Mouse (Mus musculus): ENCODE measurements around the gene Mknk2. TPM values are rescaled to one million over a fixed set of nuclear protein-coding genes. Genes with fewer than 3 reads are reported as not detected.

Mknk2 gene
- 83.6 and 86.5 TPM in 2 replicates for polyA plus RNA-seq (2016; fragmentation: Nextera tagmentation; extraction: Ambion mirVana)

- H3K4me2 ChIP-seq (replicated peaks) = peak within 1 kb of the TSS; percentile 94
- H3K4me3 ChIP-seq = peak within 1 kb of the TSS; percentile 97
- 41% methylated on average over 8 of the region's 8 CpGs for WGBS
- H3K36me3 ChIP-seq = peaks cover 12% of the 10 kb centered on the region; the same call in 1 of the 2 replicates
- H3K9me3 ChIP-seq = no peaks in the 10 kb centered on the region
- H3K27ac ChIP-seq (replicated peaks) = peak within 1 kb of the TSS; percentile 95
- no peak for ATAC-seq (ENCODE audit: low FRiP score, low read depth)
- peak within 1 kb of the TSS; percentile 77 for H3K9ac ChIP-seq (replicated peaks)
- no peaks in the 10 kb centered on the region for H3K27me3 ChIP-seq
- peaks cover 49% of the 10 kb centered on the region for H3K4me1 ChIP-seq
These were observed at the start of gene Mknk2 for GRCm38 (mm10) chr10:80677942-80678436. Mknk2 (minus strand) TSS chr10:80678112.

- H3K9ac ChIP-seq (replicated peaks) = no peak overlapping the region
- no peak overlapping the region for H3K4me3 ChIP-seq
- 82% methylated on average over 1 of the region's 1 CpGs for WGBS
- H3K27ac ChIP-seq (replicated peaks) = no peak overlapping the region
- no peak for ATAC-seq (ENCODE audit: low FRiP score, low read depth)
- H3K4me1 ChIP-seq = no peaks in the 10 kb centered on the region
- no peaks in the 10 kb centered on the region for H3K9me3 ChIP-seq
- H3K4me2 ChIP-seq (replicated peaks) = no peak overlapping the region
- peaks cover 98% of the 10 kb centered on the region for H3K36me3 ChIP-seq
- no peaks in the 10 kb centered on the region for H3K27me3 ChIP-seq
These were observed 39.4 kb upstream of the Mknk2 start for GRCm38 (mm10) chr10:80717281-80717680.

- no peak overlapping the region for H3K4me3 ChIP-seq
- H3K4me1 ChIP-seq = no peaks in the 10 kb centered on the region
- H3K9me3 ChIP-seq = no peaks in the 10 kb centered on the region
- ATAC-seq (ENCODE audit: low FRiP score, low read depth) = no peak
- H3K4me2 ChIP-seq (replicated peaks) = no peak overlapping the region
- no peak overlapping the region for H3K9ac ChIP-seq (replicated peaks)
- no peaks in the 10 kb centered on the region for H3K27me3 ChIP-seq
- peaks cover 99% of the 10 kb centered on the region for H3K36me3 ChIP-seq
- no peak overlapping the region for H3K27ac ChIP-seq (replicated peaks)
- WGBS = 91% methylated on average over 3 of the region's 3 CpGs
These were observed 32.9 kb upstream of the Mknk2 start for GRCm38 (mm10) chr10:80710834-80711233.

GRCm38 (mm10) chr10:80705479-80705878, 27.6 kb upstream of the Mknk2 start:
- 80% methylated on average over 3 of the region's 3 CpGs for WGBS
- ATAC-seq (ENCODE audit: low FRiP score, low read depth) = no peak
- Histone ChIP-seq H3K4me3 (no peak overlapping the region), H3K27me3 (no peaks in the 10 kb centered on the region), H3K36me3 (peaks cover 51% of the 10 kb centered on the region), H3K9ac (replicated peaks) (no peak overlapping the region), H3K27ac (replicated peaks) (no peak overlapping the region), H3K9me3 (no peaks in the 10 kb centered on the region), H3K4me2 (replicated peaks) (no peak overlapping the region), H3K4me1 (peaks cover 23% of the 10 kb centered on the region)

- WGBS = 65% methylated on average over 3 of the region's 3 CpGs
- no peaks in the 10 kb centered on the region for H3K27me3 ChIP-seq
- H3K4me3 ChIP-seq = no peak overlapping the region
- H3K4me1 ChIP-seq = peaks cover 27% of the 10 kb centered on the region
- no peak for ATAC-seq (ENCODE audit: low FRiP score, low read depth)
- H3K9ac ChIP-seq (replicated peaks) = no peak overlapping the region
- no peak overlapping the region for H3K27ac ChIP-seq (replicated peaks)
- no peaks in the 10 kb centered on the region for H3K9me3 ChIP-seq
- H3K36me3 ChIP-seq = peaks cover 47% of the 10 kb centered on the region
- no peak overlapping the region for H3K4me2 ChIP-seq (replicated peaks)
These were observed 27.1 kb upstream of the Mknk2 start for GRCm38 (mm10) chr10:80705033-80705432.

- Histone ChIP-seq H3K27me3 (no peaks in the 10 kb centered on the region), H3K9me3 (no peaks in the 10 kb centered on the region), H3K36me3 (peaks cover 40% of the 10 kb centered on the region), H3K4me2 (replicated peaks) (no peak overlapping the region), H3K27ac (replicated peaks) (no peak overlapping the region), H3K4me3 (no peak overlapping the region), H3K4me1 (peaks cover 30% of the 10 kb centered on the region), H3K9ac (replicated peaks) (no peak overlapping the region)
- WGBS = 93% methylated on average over 5 of the region's 5 CpGs
- ATAC-seq (ENCODE audit: low FRiP score, low read depth) = no peak
These were observed 26.5 kb upstream of the Mknk2 start for GRCm38 (mm10) chr10:80704418-80704817.

- H3K4me3 ChIP-seq = peak overlapping the region; percentile 60; the same call in 1 of the 2 replicates
- peak overlapping the region; percentile 49; the same call in 1 of the 2 replicates for H3K9ac ChIP-seq (replicated peaks)
- peak overlapping the region; percentile 66 for H3K4me2 ChIP-seq (replicated peaks)
- H3K4me1 ChIP-seq = peaks cover 30% of the 10 kb centered on the region
- H3K27me3 ChIP-seq = no peaks in the 10 kb centered on the region
- H3K36me3 ChIP-seq = peaks cover 37% of the 10 kb centered on the region
- H3K27ac ChIP-seq (replicated peaks) = no peak overlapping the region
- 89% methylated on average over 5 of the region's 5 CpGs for WGBS
- no peak for ATAC-seq (ENCODE audit: low FRiP score, low read depth)
- no peaks in the 10 kb centered on the region for H3K9me3 ChIP-seq
These were observed 25.7 kb upstream of the Mknk2 start for GRCm38 (mm10) chr10:80703643-80704042.

- Histone ChIP-seq H3K4me1 (peaks cover 30% of the 10 kb centered on the region), H3K9me3 (no peaks in the 10 kb centered on the region), H3K4me3 (peak overlapping the region; percentile 60), H3K36me3 (peaks cover 32% of the 10 kb centered on the region), H3K9ac (replicated peaks) (peak overlapping the region; percentile 49), H3K4me2 (replicated peaks) (peak overlapping the region; percentile 66), H3K27ac (replicated peaks) (peak overlapping the region; percentile 80), H3K27me3 (no peaks in the 10 kb centered on the region)
- 2% methylated on average over 47 of the region's 47 CpGs for WGBS
- ATAC-seq (ENCODE audit: low FRiP score, low read depth) = peak; percentile 81
These were observed 24.9 kb upstream of the Mknk2 start for GRCm38 (mm10) chr10:80702536-80703390.

GRCm38 (mm10) chr10:80701721-80702535, 24.0 kb upstream of the Mknk2 start, which contains the start of the genes Mob3a and Izumo4:
Mob3a (minus strand) TSS chr10:80701977.
Izumo4 (plus strand) TSS chr10:80702184.
- Histone ChIP-seq H3K9me3 (no peaks in the 10 kb centered on the region), H3K4me3 (peak within 1 kb of the TSS; percentile 60), H3K4me1 (peaks cover 30% of the 10 kb centered on the region), H3K36me3 (peaks cover 24% of the 10 kb centered on the region), H3K27me3 (no peaks in the 10 kb centered on the region), H3K9ac (replicated peaks) (peak within 1 kb of the TSS; percentile 58), H3K4me2 (replicated peaks) (peak within 1 kb of the TSS; percentile 66), H3K27ac (replicated peaks) (peak within 1 kb of the TSS; percentile 80)
- under 1% methylated on average over 59 of the region's 59 CpGs for WGBS
- ATAC-seq (ENCODE audit: low FRiP score, low read depth) = peak; percentile 98

- no peaks in the 10 kb centered on the region for H3K9me3 ChIP-seq
- H3K27me3 ChIP-seq = no peaks in the 10 kb centered on the region
- H3K27ac ChIP-seq (replicated peaks) = no peak overlapping the region; the same call in 1 of the 2 replicates
- WGBS = 49% methylated on average over 4 of the region's 4 CpGs
- H3K4me2 ChIP-seq (replicated peaks) = peak overlapping the region; percentile 66
- peak overlapping the region; percentile 60 for H3K4me3 ChIP-seq
- H3K36me3 ChIP-seq = peaks cover 16% of the 10 kb centered on the region; the same call in 1 of the 2 replicates
- H3K9ac ChIP-seq (replicated peaks) = peak overlapping the region; percentile 58; the same call in 1 of the 2 replicates
- no peak for ATAC-seq (ENCODE audit: low FRiP score, low read depth)
- H3K4me1 ChIP-seq = peaks cover 30% of the 10 kb centered on the region
These were observed 22.8 kb upstream of the Mknk2 start for GRCm38 (mm10) chr10:80700732-80701131.

- WGBS = 91% methylated on average over 7 of the region's 7 CpGs
- Histone ChIP-seq H3K4me2 (replicated peaks) (peak overlapping the region; percentile 66), H3K4me1 (peaks cover 30% of the 10 kb centered on the region), H3K27me3 (no peaks in the 10 kb centered on the region), H3K36me3 (peaks cover 12% of the 10 kb centered on the region; the same call in 1 of the 2 replicates), H3K4me3 (no peak overlapping the region), H3K9ac (replicated peaks) (no peak overlapping the region; the same call in 1 of the 2 replicates), H3K9me3 (no peaks in the 10 kb centered on the region), H3K27ac (replicated peaks) (no peak overlapping the region)
- ATAC-seq (ENCODE audit: low FRiP score, low read depth) = no peak
These were observed 22.2 kb upstream of the Mknk2 start for GRCm38 (mm10) chr10:80700038-80700504.
